Mouse (Mus musculus) forebrain, embryonic 13.5 days (tissue): ENCODE measurements around the gene Erp29. TPM values are rescaled to one million over a fixed set of nuclear protein-coding genes. Genes with fewer than 3 reads are reported as not detected.

ENCODE experiments used
- ATAC-seq: fragments of 200-750 bp; cut with Nextera tagmentation; 2 replicates; pipeline ENCODE4 v1.8.0; 2017
- H3K27ac ChIP-seq: fragments of 300-500 bp; sonication (generic); 2 replicates; pipeline ENCODE4 v1.5.1; 2015; ENCODE audit warnings: inconsistent platforms, mild to moderate bottlenecking, moderate library complexity
- H3K27me3 ChIP-seq: fragments of 300-500 bp; sonication (generic); 2 replicates; pipeline ENCODE4 v1.6.1; 2015; ENCODE audit warnings: mild to moderate bottlenecking, inconsistent platforms
- H3K36me3 ChIP-seq: fragments of 300-500 bp; sonication (generic); 2 replicates; pipeline ENCODE4 v1.6.1; 2015; ENCODE audit warnings: mild to moderate bottlenecking, inconsistent platforms; ENCODE audit not compliant: poor library complexity, severe bottlenecking
- H3K4me1 ChIP-seq: fragments of 300-500 bp; sonication (generic); 2 replicates; pipeline ENCODE4 v1.6.1; 2015; ENCODE audit warnings: inconsistent platforms
- H3K4me2 ChIP-seq: fragments of 300-500 bp; sonication (generic); 2 replicates; pipeline ENCODE4 v1.6.1; 2015; ENCODE audit warnings: inconsistent platforms, mild to moderate bottlenecking, moderate library complexity
- H3K4me3 ChIP-seq: fragments of 300-500 bp; sonication (generic); 2 replicates; pipeline ENCODE4 v1.5.1; 2015; ENCODE audit warnings: mild to moderate bottlenecking, inconsistent platforms
- H3K9ac ChIP-seq: fragments of 300-500 bp; sonication (generic); 2 replicates; pipeline ENCODE4 v1.6.1; 2015; ENCODE audit warnings: mild to moderate bottlenecking, inconsistent platforms
- H3K9me3 ChIP-seq: fragments of 300-500 bp; sonication (generic); replicated peaks from 2 replicates; pipeline ENCODE4 v1.6.1; 2016; ENCODE audit warnings: inconsistent platforms
- WGBS: fragments of 180-500 bp; shearing (Covaris S2); methylation state at CpG from one replicate; pipeline ENCODE4 v1.1.7; 2015; 5-methylcytosine and 5-hydroxymethylcytosine counted together
- polyA plus RNA-seq: library from polyadenylated mRNA; unstranded; fragments of >200 nt; fragmentation: Nextera tagmentation; extraction: Ambion mirVana; gene quantifications from 2 replicates; pipeline ENCODE4 v1.2.1, GENCODE M21; 2015

The Erp29 gene
- polyA plus RNA-seq, 1 experiment from 2014 or later, result 130 TPM

DNA sequence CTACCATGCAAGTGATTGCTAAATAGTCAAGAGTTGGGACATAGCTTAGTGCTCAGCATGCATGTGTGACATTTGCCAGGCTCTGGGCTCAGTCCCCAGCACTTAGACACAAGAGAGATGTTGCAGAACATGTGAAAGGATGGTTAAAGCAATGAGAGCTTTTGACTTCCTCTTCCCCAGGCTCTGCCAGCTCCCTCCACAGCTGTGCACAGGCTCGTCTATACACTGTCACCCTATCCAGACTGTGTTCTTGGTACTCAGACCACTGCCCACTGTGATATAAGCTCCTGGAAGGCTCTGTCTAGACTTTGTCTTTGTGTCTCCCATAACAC, 9.8 kb upstream of the Erp29 start:
- WGBS, result 41% methylated on average over 1 of the region's 1 CpGs
- H3K9ac ChIP-seq, result no peak overlapping the region

DNA sequence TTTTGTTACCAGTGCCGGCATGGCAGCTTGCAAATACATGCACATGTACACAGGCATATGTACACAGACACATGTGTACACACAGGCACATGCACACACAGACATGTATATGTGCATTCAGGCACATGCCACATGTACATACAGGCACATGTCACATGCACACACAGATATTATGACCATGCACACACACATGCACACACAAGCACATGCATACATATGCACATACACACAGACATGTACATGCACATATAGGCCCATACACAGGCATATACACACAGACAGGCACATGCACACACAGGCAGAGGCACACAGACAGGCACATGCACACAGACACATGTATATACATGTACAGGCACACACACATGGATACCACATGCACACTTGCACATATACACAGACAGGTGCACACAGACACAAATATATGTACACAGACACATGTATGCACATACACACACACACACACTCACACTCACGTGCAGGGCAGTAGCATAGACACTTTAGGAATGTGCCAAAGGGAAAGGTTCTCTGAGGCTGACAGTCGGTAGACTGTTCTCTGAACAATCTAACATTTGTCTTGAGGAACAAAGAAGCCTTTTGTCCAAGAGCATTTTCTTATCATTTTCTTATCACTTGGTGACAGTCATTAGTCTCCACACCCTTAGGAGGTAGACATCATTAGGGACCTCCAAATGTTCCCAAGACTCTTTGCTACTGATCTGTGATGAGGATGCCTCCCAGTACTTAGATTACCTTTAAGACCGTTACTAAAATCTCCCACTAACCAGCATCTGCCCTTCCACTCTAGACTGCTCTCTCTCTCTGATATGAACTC, 9.2 kb upstream of the Erp29 start:
- Histone ChIP-seq H3K9me3 (no peaks in the 10 kb centered on the region), H3K27me3 (no peaks in the 10 kb centered on the region), H3K4me1 (no peaks in the 10 kb centered on the region), H3K4me2 (no peak overlapping the region), H3K9ac (no peak overlapping the region), H3K4me3 (no peak overlapping the region), H3K27ac (no peak overlapping the region), H3K36me3 (no peaks in the 10 kb centered on the region)
- 64% methylated on average over 4 of the region's 4 CpGs for WGBS
- ATAC-seq, result no peak

More for the DNA sequence above, 9.8 kb upstream of the Erp29 start:
- Histone ChIP-seq H3K4me3 (no peak overlapping the region), H3K36me3 (no peaks in the 10 kb centered on the region), H3K4me1 (no peaks in the 10 kb centered on the region), H3K4me2 (no peak overlapping the region), H3K27me3 (no peaks in the 10 kb centered on the region), H3K9me3 (no peaks in the 10 kb centered on the region), H3K27ac (no peak overlapping the region)
- no peak for ATAC-seq

- Histone ChIP-seq H3K9me3 (no peaks in the 10 kb centered on the region), H3K4me3 (no peak overlapping the region), H3K36me3 (no peaks in the 10 kb centered on the region), H3K4me1 (peaks cover 20% of the 10 kb centered on the region), H3K27ac (no peak overlapping the region), H3K4me2 (no peak overlapping the region), H3K9ac (no peak overlapping the region), H3K27me3 (no peaks in the 10 kb centered on the region)
- 86% methylated on average over 9 of the region's 9 CpGs for WGBS
- ATAC-seq, result no peak
These were observed 3.4 kb upstream of the Erp29 start for GRCm38 (mm10) chr5:121455510-121456265.

- WGBS, result 93% methylated on average over 3 of the region's 3 CpGs
- H3K9me3 ChIP-seq, result no peaks in the 10 kb centered on the region
- no peak overlapping the region for H3K4me3 ChIP-seq
- peaks cover 5% of the 10 kb centered on the region for H3K36me3 ChIP-seq
- H3K27me3 ChIP-seq, result no peaks in the 10 kb centered on the region
- H3K4me1 ChIP-seq, result peaks cover 30% of the 10 kb centered on the region
- H3K9ac ChIP-seq, result no peak overlapping the region
- no peak for ATAC-seq
- H3K4me2 ChIP-seq, result no peak overlapping the region
- no peak overlapping the region for H3K27ac ChIP-seq
These were observed 2.1 kb upstream of the Erp29 start for GRCm38 (mm10) chr5:121454503-121454782.

- Histone ChIP-seq H3K9ac (no peak overlapping the region), H3K4me3 (no peak overlapping the region), H3K4me1 (peaks cover 30% of the 10 kb centered on the region), H3K9me3 (no peaks in the 10 kb centered on the region), H3K4me2 (peak overlapping the region; percentile 91; the same call in 1 of the 2 replicates), H3K27me3 (no peaks in the 10 kb centered on the region), H3K36me3 (peaks cover 10% of the 10 kb centered on the region), H3K27ac (no peak overlapping the region)
- 94% methylated on average over 13 of the region's 13 CpGs for WGBS
- ATAC-seq, result no peak
These were observed 1.6 kb upstream of the Erp29 start for GRCm38 (mm10) chr5:121453743-121454502.

DNA sequence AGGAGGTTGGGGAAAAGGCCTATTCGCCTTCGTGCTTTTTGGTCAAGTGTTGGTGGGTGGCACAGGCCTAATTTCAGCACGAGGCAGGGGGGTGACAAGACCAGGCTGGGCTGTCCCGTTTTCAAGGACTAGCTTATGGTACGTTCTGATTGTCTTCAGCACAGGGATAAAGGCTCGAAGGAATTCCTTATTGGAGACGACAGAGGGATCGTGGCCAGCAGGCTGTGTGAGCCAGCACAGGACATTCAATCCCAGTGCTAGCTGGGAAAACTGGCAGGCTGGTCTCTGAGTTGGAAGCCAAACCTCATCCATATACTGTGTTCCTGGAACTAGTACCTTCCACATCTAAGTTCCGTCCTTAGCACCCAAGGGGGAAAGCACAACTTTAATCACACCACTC, 600 bp upstream of the Erp29 start:
- H3K4me2 ChIP-seq, result peak overlapping the region; percentile 91
- whole genome bisulfite sequencing, result 7% methylated on average over 9 of the region's 9 CpGs
- peak; percentile 16; the same call in 1 of the 2 replicates for ATAC-seq
- H3K4me3 ChIP-seq, result peak overlapping the region; percentile 87
- peaks cover 30% of the 10 kb centered on the region for H3K4me1 ChIP-seq
- no peaks in the 10 kb centered on the region for H3K27me3 ChIP-seq
- H3K27ac ChIP-seq, result peak overlapping the region; percentile 92
- H3K36me3 ChIP-seq, result peaks cover 21% of the 10 kb centered on the region
- peak overlapping the region; percentile 93 for H3K9ac ChIP-seq
- H3K9me3 ChIP-seq, result no peaks in the 10 kb centered on the region

DNA sequence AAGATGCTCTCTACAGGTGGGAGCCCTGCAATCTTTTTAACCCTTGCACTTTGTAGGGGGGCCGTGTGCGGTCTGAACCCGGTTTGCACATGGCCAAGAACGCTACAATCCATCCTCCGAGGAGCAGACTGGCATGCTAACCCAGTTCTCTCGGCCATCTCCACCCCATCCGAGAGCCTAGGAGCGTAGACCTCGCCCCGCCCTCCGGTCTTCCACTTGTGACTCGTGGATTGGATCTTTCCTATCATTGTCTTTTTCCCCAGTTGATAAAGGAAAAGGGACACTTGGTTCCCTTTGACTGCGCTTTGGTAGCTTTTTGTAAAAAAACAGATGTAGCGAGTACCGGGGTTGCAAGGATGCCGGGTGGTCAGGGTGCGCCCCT, 671 bp downstream of the Erp29 start, which contains the start of gene Tmem116:
TSS of gene Tmem116 (plus strand) at position 250 of the 382 bp plus-strand sequence.
- H3K4me3 ChIP-seq, result peak within 1 kb of the TSS; percentile 87
- ATAC-seq, result peak; percentile 28
- peaks cover 33% of the 10 kb centered on the region for H3K36me3 ChIP-seq
- H3K27me3 ChIP-seq, result no peaks in the 10 kb centered on the region
- H3K27ac ChIP-seq, result peak within 1 kb of the TSS; percentile 95
- peaks cover 30% of the 10 kb centered on the region for H3K4me1 ChIP-seq
- H3K9ac ChIP-seq, result peak within 1 kb of the TSS; percentile 93
- no peaks in the 10 kb centered on the region for H3K9me3 ChIP-seq
- 1% methylated on average over 17 of the region's 17 CpGs for WGBS
- H3K4me2 ChIP-seq, result peak within 1 kb of the TSS; percentile 91

DNA sequence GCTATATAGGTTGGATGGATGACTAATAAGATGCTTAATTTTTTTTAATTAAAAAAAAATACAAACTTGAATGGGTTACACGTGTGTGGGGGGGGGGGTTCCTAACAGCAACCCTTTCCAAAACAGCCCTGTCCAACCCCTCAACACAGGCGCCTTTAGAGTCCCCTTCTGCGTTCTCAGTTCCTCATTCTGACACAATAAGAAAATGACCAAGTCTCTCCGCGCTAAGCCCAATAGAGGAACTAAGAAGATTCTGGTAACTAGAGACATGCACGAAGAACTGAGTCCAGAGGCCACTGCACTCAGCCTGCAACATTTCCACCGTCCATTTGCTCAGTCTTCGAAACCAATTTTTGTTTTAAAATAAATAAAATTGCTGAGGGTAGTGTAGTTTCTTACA, 1.1 kb downstream of the Erp29 start:
- peak overlapping the region; percentile 93 for H3K9ac ChIP-seq
- peaks cover 38% of the 10 kb centered on the region for H3K36me3 ChIP-seq
- H3K4me3 ChIP-seq, result peak overlapping the region; percentile 87
- H3K4me1 ChIP-seq, result peaks cover 30% of the 10 kb centered on the region
- H3K27me3 ChIP-seq, result no peaks in the 10 kb centered on the region
- no peak for ATAC-seq
- no peaks in the 10 kb centered on the region for H3K9me3 ChIP-seq
- H3K27ac ChIP-seq, result 0 out of 2 replicates have a peak overlapping the region, but pooled peaks have one; percentile 95
- 25% methylated on average over 8 of the region's 8 CpGs for WGBS
- peak overlapping the region; percentile 91 for H3K4me2 ChIP-seq

DNA sequence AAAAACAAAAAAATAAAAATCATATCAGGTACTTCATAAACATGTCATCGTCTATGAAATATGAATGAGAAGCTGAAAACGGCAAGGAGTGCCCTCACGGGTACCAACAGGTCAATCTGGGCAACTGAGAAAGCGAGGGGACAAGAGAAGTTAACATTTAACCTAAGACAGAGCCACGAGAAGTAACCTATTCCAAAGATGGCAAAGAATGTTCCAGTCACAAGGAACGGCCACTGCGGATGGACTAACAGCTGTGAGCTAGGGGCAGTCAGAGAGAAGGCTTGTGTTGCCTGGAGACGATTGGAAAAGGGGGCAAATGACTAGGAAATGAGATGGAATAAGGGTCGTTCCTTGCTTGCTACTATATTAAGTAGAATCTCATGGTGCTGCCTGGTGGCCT, 1.8 kb downstream of the Erp29 start:
- Histone ChIP-seq H3K4me3 (peak overlapping the region; percentile 87; the same call in 1 of the 2 replicates), H3K27ac (no peak overlapping the region), H3K4me2 (peak overlapping the region; percentile 91), H3K36me3 (peaks cover 45% of the 10 kb centered on the region), H3K27me3 (no peaks in the 10 kb centered on the region), H3K9ac (0 out of 2 replicates have a peak overlapping the region, but pooled peaks have one; percentile 93), H3K9me3 (no peaks in the 10 kb centered on the region), H3K4me1 (peaks cover 30% of the 10 kb centered on the region)
- 81% methylated on average over 9 of the region's 9 CpGs for WGBS
- ATAC-seq, result no peak

- 60% methylated on average over 6 of the region's 6 CpGs for WGBS
- H3K27me3 ChIP-seq, result no peaks in the 10 kb centered on the region
- ATAC-seq, result no peak
- H3K4me3 ChIP-seq, result no peak overlapping the region
- H3K9ac ChIP-seq, result no peak overlapping the region
- peaks cover 50% of the 10 kb centered on the region for H3K36me3 ChIP-seq
- no peak overlapping the region for H3K4me2 ChIP-seq
- H3K27ac ChIP-seq, result no peak overlapping the region
- H3K9me3 ChIP-seq, result no peaks in the 10 kb centered on the region
- peaks cover 30% of the 10 kb centered on the region for H3K4me1 ChIP-seq
These were observed 2.3 kb downstream of the Erp29 start for GRCm38 (mm10) chr5:121449976-121450375.

GRCm38 (mm10) chr5:121448450-121448849, 3.9 kb downstream of the Erp29 start:
- 91% methylated on average over 3 of the region's 3 CpGs for WGBS
- peaks cover 65% of the 10 kb centered on the region for H3K36me3 ChIP-seq

DNA sequence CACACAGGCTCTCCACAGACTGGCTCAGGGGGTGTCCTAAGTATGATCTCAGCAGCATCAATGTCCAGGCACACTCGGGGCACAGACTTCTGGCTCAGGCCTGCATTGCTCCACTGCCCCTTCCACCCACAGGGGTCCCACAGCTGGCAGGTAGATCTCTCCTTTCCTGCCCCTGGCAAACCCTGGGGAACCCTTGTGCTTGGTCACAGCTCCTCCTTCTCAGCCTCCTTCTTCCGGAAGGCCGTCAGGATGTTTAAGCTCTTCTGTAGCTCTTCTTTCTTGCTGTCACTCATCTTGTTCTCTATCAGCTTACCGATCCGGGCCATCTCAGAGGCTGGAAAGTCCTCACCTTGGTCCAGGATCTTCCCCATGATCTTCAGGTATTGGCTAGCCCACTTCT, 7.4 kb downstream of the Erp29 start:
- no peak for ATAC-seq
- peaks cover 96% of the 10 kb centered on the region for H3K36me3 ChIP-seq

More at GRCm38 (mm10) chr5:121448450-121448849, 3.9 kb downstream of the Erp29 start:
- H3K4me1 ChIP-seq, result peaks cover 26% of the 10 kb centered on the region
- no peaks in the 10 kb centered on the region for H3K27me3 ChIP-seq
- H3K9ac ChIP-seq, result no peak overlapping the region
- no peak for ATAC-seq
- no peak overlapping the region for H3K4me3 ChIP-seq
- H3K9me3 ChIP-seq, result no peaks in the 10 kb centered on the region
- no peak overlapping the region for H3K4me2 ChIP-seq
- H3K27ac ChIP-seq, result no peak overlapping the region

More for the DNA sequence above, 7.4 kb downstream of the Erp29 start:
- Histone ChIP-seq H3K27me3 (no peaks in the 10 kb centered on the region), H3K4me1 (0 out of 2 replicates have a peak, but pooled peaks cover 2% of the 10 kb centered on the region), H3K9me3 (no peaks in the 10 kb centered on the region), H3K9ac (no peak overlapping the region), H3K4me2 (no peak overlapping the region), H3K4me3 (no peak overlapping the region), H3K27ac (no peak overlapping the region)
- WGBS, result 93% methylated on average over 5 of the region's 5 CpGs
